Mouse (Mus musculus) heart, postnatal 14 days (tissue): ENCODE data around the gene Shroom3. TPM values are rescaled to one million over a fixed set of nuclear protein-coding genes. Genes with fewer than 3 reads are reported as not detected.
A peak's percentile ranks its signal among the peaks of the same experiment; 100 is the strongest.

Source experiments
- DNase-seq, 2 experiments: peaks; one replicate each; pipeline ENCODE4 v3.0.0; 2021 to 2022
- intact Hi-C: fragments of 180-260 bp; cut with DNase I; formaldehyde crosslinking; loops from one replicate; pipeline ENCODE4 v1.15.1; 2025
- total RNA-seq, 2 experiments: library from RNA; stranded (reverse); gene quantifications; 2 replicates each; pipeline ENCODE4 v1.2.3; 2021

The Shroom3 gene
- total RNA-seq, 2 experiments from 2014 or later: 33.4 to 37.7 TPM

GRCm38 (mm10) chr5:92950583-92950982, 267.3 kb downstream of the Shroom3 start:
- no peak for DNase-seq
- intact Hi-C loops: loop anchor here (5.0 to 10.0 kb wide), 3 partner anchors 43 to 268 kb away; partner anchors contain the start of gene Shroom3

DNA sequence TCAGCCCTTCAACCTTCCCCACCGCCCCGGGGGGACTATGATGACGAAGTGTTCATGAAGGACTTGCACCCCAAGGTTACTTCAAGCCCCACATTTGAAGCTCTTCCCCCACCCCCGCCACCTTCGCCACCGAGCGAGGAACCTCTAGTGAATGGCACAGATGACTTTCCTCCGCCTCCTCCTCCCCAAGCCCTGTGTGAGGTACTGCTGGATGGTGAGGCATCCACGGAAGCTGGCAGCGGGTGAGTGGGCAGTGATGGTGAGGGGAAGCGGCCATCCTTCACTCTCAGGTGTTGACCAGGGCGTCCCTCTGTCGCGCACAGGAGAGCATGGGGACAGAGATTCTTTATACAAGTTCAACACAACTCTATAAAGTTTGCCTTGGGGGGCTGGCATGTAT, 267.8 kb downstream of the Shroom3 start:
- no peak for DNase-seq
- intact Hi-C loops: loop anchor here (5.0 to 10.0 kb wide), 3 partner anchors 44 to 269 kb away; partner anchors contain the start of gene Shroom3

GRCm38 (mm10) chr5:92953865-92954264, 270.6 kb downstream of the Shroom3 start:
- intact Hi-C loops: loop anchor here (1.0 to 10.0 kb wide), 5 partner anchors 27 to 272 kb away; partner anchors contain the start of gene Shroom3
- no peak for DNase-seq

- intact Hi-C loops: loop anchor here (1.0 to 10.0 kb wide), 4 partner anchors 47 to 272 kb away; partner anchors contain the start of gene Shroom3
- peak; percentile 78 to 88 for DNase-seq
Observed at GRCm38 (mm10) chr5:92954323-92954722, 271.1 kb downstream of the Shroom3 start.

DNA sequence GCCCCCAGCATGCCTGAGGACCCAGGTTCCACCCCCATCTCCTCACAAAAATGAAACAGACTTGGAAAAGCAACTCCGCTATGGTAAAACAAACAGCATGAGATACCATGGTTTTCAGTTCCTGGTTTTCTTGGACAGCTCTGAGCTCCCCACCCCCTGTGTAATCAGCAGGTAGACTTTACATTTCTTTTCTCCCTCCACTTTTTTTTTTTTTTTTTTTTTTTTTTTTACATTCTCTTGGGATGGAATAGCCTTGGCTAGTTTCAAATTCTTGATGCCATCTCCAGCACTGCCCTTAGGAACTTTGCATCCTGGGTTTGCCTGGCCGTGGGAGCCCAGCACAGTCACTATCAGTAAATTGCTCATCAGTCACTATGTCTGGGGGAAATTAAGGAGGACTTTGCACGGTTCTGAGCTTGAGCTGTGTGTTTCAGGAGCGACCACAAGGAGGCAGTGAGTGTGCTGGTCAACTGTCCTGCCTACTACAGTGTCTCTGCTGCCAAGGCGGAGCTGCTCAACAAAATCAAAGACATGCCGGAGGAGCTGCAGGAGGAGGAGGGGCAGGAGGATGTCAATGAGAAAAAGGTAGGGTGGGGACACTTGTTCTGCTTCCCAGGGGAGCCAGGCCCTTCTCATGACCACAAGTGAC, 271.7 kb downstream of the Shroom3 start:
- intact Hi-C loops: loop anchor here (1.0 to 10.0 kb wide), 5 partner anchors 48 to 273 kb away; partner anchors contain the start of gene Shroom3
- peak; percentile 45 to 63 for DNase-seq

DNA sequence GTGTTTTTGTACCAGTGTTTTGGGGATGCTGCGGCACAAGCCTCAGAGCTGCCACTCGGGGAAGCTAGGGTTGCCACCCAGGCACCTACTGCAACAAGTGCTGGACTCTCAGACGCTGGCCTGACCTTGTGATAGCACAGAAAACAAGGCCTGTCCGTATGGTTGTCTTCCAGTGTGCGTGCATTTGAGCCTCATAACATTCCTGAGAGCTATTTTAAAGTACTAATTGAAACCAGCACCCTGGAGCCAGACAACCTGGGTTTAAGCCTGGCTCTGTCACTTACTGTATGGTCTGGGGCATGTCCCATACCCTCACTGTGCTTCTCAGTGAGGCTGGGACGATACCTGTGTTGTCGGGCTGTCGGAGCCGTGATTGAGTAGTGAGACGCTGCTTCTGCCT, 276.1 kb downstream of the Shroom3 start:
- intact Hi-C loops: loop anchor here (5.0 to 10.0 kb wide), 2 partner anchors 154 to 203 kb away; no protein-coding TSS in a partner anchor
- DNase-seq: no peak

DNA sequence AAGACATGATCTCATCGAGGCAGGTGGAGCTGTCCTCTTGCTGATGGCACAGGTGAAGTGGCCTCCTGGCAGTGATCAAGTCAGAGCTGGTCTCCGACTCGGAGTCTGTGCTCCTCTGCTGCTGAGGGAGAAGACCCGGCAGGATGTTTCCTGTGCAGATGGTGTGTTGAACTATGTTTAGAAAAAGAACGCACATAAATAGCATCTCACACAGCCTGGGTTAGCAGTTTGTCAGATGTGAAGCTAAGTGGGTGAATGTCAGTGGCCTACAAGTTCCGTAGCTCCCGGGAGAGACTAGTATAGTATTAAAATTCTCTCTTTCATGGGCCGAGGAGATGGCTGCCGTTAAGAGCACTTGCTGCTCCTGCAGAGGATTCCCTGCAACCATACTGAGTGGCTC, 276.5 kb downstream of the Shroom3 start:
- no peak for DNase-seq
- intact Hi-C loops: loop anchor here (5.0 to 10.0 kb wide), 2 partner anchors 155 to 203 kb away; no protein-coding TSS in a partner anchor

- intact Hi-C loops: no loop called here
- no peak for DNase-seq
Observed at GRCm38 (mm10) chr5:92961353-92961752, 278.1 kb downstream of the Shroom3 start.

DNA sequence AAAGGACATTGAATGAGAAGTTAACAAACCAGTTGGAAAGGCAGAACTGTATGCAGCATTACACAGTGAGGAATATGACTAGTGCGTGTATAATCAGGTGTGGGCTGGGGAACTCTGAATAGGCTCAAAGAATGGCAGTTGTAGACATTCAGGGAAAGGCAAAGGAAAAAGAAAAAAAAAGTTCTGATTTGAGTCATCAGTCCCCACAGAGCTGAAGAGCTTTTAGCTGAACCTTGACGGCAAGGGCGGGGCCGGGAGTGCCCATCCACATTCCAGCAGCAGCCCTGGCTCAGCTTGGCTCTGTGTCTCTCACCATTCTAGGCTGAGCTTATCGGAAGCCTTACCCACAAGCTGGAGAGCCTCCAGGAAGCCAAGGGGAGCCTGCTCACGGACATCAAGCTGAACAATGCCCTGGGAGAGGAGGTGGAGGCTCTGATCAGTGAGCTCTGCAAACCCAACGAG, 278.6 kb downstream of the Shroom3 start:
- DNase-seq: peak; percentile 66 to 77
- intact Hi-C loops: no loop called here

DNA sequence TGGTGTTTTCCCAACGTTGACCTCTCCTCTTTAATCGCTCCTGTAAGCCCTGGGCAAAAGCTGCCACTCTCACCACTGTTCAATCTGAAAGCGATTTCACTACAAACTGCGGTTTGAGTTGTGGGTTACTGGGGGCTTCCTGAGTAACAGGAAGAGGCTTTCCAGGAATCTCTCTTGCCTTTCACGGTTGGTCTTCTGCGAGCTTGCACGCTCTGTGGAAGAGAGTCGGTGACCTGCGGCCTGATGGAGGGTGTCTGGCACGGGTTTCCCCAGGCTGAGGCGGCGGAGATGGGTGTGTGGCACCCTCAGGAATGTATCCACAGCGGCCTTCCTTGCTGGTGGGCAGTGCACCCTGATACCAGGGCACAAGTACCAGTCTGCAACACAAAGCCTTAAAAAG, 281.5 kb downstream of the Shroom3 start:
- intact Hi-C loops: no loop called here
- no peak for DNase-seq

DNA sequence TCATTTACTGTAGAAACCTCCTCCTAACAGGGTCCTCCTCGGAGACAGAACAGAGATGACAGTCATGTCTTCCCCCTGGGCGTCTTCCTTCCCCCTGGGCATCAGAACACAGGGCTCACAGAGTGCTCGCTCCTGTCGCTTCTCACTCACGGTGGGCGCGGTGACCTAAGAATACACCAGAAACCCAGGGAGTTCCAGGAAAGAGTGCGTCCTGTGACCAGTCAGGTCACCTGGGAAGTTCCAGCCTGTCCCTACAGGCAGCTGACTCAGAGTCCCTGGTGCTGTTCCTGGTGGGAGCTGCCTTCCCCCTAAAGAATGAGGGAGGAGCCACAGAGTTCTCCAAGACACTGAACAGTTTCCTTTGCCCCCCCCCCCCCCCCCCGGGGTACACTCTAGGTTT, 283.9 kb downstream of the Shroom3 start:
- intact Hi-C loops: no loop called here
- no peak for DNase-seq

- intact Hi-C loops: no loop called here
- no peak for DNase-seq
Observed at GRCm38 (mm10) chr5:92967906-92968305, 284.7 kb downstream of the Shroom3 start.

DNA sequence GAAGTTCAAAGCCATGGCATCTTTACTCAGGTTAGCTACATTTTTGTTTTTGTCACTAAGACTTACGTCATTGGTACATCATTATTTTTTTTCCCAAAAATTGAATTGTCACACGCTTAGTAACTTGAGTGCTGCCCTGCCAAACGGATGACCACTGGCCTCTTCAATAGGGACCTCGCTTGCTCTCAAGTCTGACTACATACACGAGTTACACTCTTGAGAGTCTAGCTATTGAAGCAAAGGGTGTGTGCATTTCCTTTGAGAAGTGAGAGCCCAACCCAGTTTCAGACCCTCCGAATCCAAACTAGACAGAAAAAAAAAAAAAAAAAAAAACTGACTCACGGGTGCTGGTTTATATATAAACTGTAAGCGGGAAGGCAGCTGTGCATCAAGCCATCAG, 286.2 kb downstream of the Shroom3 start:
- intact Hi-C loops: no loop called here
- DNase-seq: no peak

DNA sequence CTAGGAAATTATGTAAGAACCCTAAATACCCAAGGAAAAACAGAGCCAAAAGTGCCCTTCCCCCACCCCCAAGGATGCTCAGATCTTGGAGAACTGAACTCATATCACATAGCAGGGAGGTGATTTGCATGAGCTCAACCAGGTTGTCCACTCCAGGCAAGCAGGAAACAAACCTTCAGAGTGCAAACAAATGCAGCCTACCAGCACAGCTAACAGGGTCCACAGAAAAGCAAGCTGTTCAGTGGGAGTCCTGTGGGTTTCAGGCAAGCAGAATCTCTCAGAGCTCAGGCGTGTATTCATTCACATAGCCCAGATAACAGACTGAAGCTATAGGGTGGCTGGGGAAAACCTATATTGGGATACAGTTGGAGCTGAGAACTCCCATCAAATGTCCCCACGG, 286.7 kb downstream of the Shroom3 start:
- intact Hi-C loops: no loop called here
- DNase-seq: no peak

GRCm38 (mm10) chr5:92970480-92970879, 287.2 kb downstream of the Shroom3 start:
- intact Hi-C loops: no loop called here
- DNase-seq: peak in 1 of 2 experiments; percentile 39

- intact Hi-C loops: no loop called here
- no peak for DNase-seq
Observed at GRCm38 (mm10) chr5:92980393-92980792, 297.2 kb downstream of the Shroom3 start.

DNA sequence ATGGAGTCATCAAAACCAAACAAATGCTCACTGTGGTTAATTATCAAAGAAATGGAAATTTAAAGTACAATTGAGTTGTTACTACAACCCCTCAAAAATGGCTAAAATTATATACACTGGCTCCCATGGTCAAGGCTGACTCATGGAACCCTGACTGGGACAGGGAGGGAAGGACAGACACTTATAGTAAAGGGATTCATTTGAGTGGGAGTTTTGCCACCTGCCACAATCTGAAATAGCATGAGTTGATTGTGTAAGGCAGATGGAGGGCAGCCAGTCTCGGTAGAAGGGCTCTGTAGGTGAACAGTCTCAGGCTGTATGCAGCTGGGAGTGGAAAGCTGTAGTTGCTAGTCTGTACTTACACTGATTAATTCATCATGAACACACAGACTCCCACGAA, 297.6 kb downstream of the Shroom3 start:
- intact Hi-C loops: no loop called here
- DNase-seq: no peak

DNA sequence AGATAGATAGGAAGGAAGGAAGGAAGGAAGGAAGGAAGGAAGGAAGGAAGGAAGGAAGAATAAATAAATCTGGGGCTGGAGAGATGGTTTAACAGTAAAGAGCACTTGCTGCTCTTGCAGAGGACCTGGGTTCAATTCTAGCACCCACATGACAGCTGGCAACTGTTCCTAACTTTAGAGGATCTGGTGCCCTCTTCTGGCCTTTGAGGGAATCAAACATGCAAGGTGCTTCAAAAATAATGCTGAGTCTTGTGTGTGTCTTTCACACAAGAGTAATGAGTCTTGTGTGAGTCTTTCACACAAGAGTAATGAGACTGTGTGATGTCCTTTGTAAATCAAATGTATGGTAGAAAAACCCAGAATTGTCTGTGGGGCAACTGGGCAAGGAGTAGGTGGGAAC, 299.4 kb downstream of the Shroom3 start:
- DNase-seq: no peak
- intact Hi-C loops: no loop called here

- intact Hi-C loops: no loop called here
Observed at GRCm38 (mm10) chr5:92983942-92984341, 300.7 kb downstream of the Shroom3 start.

DNA sequence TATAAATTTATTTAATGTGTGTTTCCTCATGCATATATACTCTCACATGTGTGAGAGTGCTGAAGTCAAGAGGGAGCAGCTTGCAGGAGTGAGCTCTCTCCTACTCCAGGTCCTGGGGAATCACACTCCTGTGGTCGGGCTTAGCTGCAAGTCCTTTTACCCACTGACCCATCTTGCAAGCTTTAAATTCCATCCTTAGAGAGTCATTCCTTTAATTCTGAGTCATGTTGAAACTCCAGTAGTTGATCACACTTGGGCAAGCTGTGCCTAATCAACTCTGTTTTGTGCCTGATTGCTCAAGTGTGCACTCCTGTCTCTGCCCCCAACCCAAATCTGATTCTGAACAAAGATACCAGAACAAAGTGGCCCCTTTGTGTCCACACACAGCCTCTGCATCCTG, 301.5 kb downstream of the Shroom3 start:
- intact Hi-C loops: no loop called here
- DNase-seq: no peak

More at GRCm38 (mm10) chr5:92983942-92984341, 300.7 kb downstream of the Shroom3 start:
- no peak for DNase-seq

- intact Hi-C loops: no loop called here
- DNase-seq: no peak
Observed at GRCm38 (mm10) chr5:92985391-92985790, 302.2 kb downstream of the Shroom3 start.
